Mouse (Mus musculus) fibroblast of lung, adult 2 months (primary cell): Measurements from ENCODE around the gene Fam104a.

Experiments
- DNase-seq: peaks from one replicate; pipeline ENCODE4 v3.0.0-alpha.2; 2011; ENCODE audit warnings: low read depth

Fam104a gene

DNA sequence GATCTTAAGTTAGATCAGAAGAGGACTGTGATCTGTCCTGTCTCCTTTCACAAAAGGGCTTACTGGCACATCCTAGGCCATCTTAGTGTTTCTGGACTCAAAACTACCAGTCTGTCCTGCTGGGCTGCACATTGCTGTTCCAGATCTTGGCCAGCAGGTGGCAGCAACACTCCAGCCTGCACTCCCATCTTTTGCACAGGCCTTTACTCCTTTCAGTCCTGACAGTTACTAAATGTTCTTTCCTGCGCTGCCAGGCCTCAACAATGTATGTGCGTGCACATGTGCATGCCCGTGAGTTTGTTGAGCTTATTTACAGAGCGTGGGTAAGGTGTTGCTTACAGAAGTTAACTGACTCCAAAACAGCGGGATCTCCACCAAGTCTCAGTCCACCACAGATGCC, 19.8 kb upstream of the Fam104a start:
- DNase-seq: no peak

GRCm38 (mm10) chr11:113699643-113700042, 15.7 kb upstream of the Fam104a start:
- no peak for DNase-seq

- DNase-seq: no peak
These were observed 14.1 kb upstream of the Fam104a start for GRCm38 (mm10) chr11:113698013-113698545.

GRCm38 (mm10) chr11:113697571-113697970, 13.6 kb upstream of the Fam104a start:
- no peak for DNase-seq

- no peak for DNase-seq
These were observed 7.9 kb upstream of the Fam104a start for GRCm38 (mm10) chr11:113691851-113692250.

- no peak for DNase-seq
These were observed 7.4 kb upstream of the Fam104a start for GRCm38 (mm10) chr11:113691318-113691717.

GRCm38 (mm10) chr11:113690506-113690905, 6.6 kb upstream of the Fam104a start:
- DNase-seq: no peak

GRCm38 (mm10) chr11:113687031-113687430, 3.1 kb upstream of the Fam104a start:
- no peak for DNase-seq

DNA sequence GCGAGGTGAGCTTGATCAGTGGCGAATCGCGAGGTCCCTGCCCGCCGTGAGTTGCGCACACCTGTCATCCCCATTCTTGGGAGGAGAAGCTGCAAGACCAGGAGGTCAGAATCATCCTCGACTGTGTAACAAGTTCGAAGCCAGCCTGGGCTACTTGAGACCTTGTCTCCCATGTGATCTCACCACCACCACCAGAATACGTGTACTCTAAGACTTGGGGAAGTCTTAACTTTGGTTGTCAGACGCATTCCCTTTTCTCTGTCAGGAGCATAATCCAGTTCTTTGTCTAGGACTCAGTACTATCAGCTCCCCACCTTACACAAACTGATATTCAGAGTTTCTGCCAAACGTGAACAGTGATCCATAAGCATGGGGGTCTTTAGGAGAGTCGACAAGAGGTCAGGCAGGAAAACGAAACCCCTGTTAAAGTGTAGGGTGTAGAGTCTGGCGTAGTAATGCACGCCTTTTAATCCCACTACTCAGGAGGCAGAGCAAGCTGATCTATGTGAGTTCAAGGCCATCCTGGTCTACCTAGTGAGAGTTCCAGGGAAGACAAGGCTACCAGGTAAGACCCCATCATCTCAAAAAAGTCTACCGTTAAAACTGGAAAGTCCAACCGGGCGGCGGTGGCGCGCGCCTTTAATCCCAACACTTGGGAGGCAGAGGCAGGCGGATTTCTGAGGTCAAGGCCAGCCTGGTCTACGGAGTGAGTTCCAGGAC, 912 bp upstream of the Fam104a start:
- no peak for DNase-seq

GRCm38 (mm10) chr11:113683627-113683956, 363 bp downstream of the Fam104a start:
- no peak for DNase-seq

DNA sequence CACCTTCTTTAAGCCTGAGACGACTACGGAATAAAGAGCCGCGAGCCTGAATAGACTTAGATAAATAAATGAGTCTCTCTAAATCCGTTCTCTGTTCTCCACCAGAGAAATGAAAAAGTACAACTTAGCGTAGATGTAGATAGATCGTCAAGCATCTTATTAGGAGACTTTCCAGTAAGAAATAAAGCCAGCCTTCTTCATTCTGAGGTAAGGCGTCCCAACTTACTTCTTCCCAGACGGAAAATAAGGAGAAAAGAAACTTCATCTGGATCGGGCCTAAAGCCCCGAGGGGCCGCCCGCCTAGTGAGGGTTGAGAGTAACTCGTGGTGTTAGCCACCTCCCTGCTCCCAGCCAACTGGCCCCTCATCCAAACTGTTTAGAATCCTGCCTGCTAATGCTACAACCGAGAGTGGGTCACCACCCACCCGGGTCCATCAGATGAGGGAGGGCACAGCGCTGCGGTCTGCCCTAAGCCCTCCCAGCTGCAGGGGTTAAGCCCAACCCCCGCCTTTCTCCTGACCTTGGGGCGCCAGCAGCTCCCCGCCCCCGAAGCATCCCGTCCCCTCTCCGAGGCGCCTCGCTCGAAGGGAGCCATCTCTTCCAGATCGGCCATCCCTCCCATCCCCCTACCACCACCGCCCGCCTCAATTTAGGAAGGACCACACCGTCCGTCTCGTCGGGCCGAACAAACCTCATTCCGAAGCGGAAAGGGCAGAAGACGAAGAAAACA, 893 bp downstream of the Fam104a start:
- no peak for DNase-seq

- DNase-seq: no peak
These were observed 2.0 kb downstream of the Fam104a start for GRCm38 (mm10) chr11:113681979-113682378.

DNA sequence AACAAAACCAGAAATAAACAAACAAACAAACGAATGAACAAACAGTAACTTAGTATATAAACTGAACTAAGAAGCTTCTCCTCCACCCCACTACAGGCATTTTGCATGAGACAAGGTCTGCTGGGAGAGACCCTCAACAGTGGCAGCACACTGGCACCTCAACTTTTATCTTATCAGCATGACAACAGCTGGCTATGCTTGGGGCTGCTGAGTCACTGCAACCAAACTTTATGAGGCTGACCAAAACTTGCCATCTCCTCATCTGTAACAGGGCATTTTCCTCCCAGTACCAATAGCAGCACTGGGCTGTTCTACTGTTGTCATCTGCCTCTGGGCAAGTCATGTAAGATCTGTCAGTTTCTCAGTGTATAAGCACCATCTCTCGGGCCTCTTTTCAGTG, 3.0 kb downstream of the Fam104a start:
- no peak for DNase-seq

DNA sequence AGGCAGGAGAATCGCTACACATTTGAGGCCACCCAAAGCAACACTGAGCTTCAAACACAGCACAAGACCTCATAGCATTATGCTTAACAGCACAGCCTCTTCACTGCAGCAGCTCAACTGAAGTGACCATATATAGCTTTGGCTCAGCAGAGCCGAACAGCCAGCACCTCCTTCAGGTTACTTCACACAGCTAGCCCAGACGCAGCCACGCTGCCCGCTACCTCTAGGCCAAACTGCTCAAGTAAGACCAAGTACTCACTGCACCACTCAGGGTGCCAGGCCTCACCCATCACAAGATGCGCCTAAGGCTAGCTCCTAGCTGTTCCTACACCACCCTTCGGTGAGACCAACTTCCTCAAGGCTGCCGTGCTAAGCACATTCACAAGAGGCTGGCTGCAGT, 5.6 kb downstream of the Fam104a start:
- no peak for DNase-seq

DNA sequence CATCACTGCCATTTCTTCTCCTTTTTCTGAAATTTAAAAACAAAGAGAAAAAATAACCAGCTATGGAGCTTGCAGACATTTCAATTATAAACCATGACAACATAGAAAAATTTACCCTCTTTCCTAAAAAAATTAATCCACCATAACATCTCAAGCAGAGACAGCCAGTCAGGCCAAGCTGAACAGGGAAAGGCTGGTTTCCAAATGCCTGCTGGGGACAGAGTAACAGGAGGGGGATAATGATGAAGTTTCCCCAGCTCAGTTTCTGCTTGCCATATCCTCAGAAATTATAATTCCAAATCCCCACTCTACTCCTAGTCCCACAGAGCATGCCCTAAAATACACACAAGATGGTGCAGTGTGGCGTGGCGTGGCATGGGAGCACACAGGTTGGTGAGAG, 6.6 kb downstream of the Fam104a start:
- DNase-seq: no peak

DNA sequence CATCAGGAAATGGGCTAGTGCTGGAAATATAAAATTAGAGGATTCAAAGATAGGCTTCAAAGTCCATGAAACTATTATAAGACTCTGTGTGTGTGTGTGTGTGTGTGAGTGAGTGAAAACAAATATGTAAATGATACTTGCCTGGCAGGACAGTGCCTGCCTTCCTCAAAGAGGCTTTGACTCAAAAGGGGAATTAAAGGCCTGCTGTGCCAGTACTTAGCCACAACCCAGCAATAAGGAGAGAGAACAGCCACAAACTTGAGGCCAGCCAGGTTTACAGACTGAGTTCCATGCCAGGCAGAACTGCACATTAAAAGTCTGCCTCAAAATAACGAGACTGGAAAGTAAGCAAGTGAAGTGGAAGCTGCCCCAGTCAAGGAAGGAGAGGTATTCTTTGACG, 7.1 kb downstream of the Fam104a start:
- no peak for DNase-seq

DNA sequence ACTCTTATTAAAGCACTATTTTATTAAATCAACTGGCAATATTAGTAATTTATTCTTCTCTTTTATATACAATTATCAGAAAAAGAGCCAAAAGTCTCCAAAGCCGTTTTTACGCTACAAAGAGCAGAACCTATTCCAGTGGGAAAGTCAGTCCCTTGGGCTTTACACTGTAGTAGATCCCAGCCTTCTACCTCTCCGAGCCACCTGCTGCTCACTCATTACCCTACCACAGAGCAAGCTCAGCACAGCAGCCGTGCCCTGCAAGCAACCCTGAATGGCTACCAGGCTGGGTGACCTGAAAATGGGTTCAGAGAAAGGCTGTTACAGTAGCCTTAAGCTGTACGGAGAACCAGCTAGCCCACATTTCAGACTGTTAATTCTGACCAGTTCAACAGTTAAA, 9.4 kb downstream of the Fam104a start:
- DNase-seq: no peak

DNA sequence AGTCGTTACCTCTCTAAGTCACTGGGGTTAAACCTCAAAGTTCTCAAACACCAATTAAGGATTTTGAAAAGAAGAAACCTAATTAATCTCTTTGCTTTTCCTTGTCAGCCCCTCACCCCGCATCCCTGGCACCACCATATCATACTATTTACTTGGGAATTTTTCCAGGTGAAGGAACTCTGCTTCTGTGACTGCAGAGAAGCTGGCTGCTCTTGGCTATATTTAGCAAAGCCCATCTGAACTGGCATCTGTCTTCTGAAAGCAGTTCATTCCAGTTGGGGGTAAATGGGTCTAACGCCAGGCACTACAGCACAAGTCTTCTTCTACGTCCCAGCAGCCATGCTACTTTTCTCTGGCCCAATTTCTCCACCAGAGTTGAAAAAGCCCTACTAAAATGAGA, 10.3 kb downstream of the Fam104a start:
- DNase-seq: no peak

- no peak for DNase-seq
These were observed 14.2 kb downstream of the Fam104a start for GRCm38 (mm10) chr11:113669711-113670110.

DNA sequence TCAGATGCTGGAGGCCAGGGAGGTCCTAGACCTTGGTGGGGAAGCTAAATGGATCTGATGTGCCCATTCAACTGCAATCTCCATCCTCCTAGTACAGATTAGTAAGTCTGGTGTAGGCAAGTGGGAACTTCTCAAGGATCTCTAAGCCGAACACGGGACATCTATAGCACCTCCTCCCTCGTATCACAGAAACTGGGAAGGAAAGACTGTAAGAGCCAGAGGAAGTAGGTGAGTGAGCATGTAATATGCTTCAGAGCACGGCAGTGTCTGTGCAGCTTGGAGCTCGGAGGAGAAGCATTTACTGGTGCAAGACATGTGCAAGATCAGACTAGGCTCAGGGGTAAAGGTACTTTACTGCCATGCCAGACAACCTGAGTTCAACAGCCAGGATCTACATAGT, 15.1 kb downstream of the Fam104a start:
- DNase-seq: no peak

DNA sequence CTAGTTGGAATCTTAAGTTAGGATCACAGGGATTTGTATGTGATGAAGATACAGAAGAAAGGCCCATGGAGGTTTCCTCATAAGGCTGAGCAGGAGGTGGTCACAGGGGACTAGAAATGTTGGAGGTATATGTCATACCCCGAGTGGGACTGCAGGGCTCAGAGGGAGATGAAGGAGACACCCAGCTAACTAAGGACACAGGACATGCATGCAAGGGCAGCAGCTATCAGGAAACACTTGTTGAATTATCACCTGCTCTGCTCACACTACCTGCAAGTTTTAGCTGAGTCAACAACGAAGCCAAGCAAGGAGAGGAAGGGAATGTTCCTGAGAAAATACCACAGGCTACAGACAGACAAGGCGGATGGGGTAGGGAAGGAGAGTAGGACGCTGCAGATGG, 16.3 kb downstream of the Fam104a start:
- no peak for DNase-seq

GRCm38 (mm10) chr11:113667122-113667521, 16.8 kb downstream of the Fam104a start:
- DNase-seq: no peak

DNA sequence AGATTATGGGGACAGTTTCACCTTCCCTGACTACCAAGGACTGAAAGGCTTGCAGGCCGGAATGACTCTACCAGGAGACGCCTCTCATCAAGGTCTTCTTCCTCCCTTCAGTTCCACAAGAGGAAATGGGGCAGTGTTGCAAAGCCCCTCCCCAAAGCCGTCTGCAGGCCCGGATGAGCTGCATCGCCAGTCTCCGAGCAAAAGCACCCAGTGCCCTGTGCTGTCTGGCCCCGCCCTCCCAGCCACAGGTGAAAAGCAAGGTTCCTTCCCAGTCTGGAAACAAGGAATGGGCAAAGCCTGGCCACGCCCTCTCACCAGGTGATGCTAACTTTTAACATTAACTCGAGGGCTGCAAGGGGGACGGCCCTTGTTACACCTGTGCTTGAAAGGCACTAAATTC, 17.3 kb downstream of the Fam104a start:
- no peak for DNase-seq

- no peak for DNase-seq
These were observed 17.8 kb downstream of the Fam104a start for GRCm38 (mm10) chr11:113666205-113666604.
